Mouse (Mus musculus): ENCODE data around the gene Ptprcap.

GRCm38 (mm10) chr19:4125741-4126696, 27.4 kb upstream of the Ptprcap start, which contains the start of gene Aip:
- TF ChIP-seq GATA1 (IDR thresholded peaks at IDR 0.05; ENCODE audit: low read length): no peak
- no peak for TF ChIP-seq TAL1 (IDR thresholded peaks at IDR 0.05; ENCODE audit: low read length)

Measured in erythroblast, embryonic 14.5 days (primary cell).